Mouse (Mus musculus) inflammation-experienced regulatory T-cells, adult 6 months (primary cell): ENCODE measurements around the gene Phb2. TPM values are rescaled to one million over a fixed set of nuclear protein-coding genes. Genes with fewer than 3 reads are reported as not detected.

Experiments used
- ATAC-seq: one replicate; pipeline ENCODE4 v1.8.0; 2017
- polyA plus RNA-seq, 3 experiments: library from polyadenylated mRNA; unstranded; fragments of 100-300 nt; shearing (Covaris generic); gene quantifications; one replicate each; pipeline ENCODE4 v1.2.1; 2017

Gene Phb2
- polyA plus RNA-seq, 3 experiments from 2014 or later = 60.8 to 70.7 (median 70.0) TPM

DNA sequence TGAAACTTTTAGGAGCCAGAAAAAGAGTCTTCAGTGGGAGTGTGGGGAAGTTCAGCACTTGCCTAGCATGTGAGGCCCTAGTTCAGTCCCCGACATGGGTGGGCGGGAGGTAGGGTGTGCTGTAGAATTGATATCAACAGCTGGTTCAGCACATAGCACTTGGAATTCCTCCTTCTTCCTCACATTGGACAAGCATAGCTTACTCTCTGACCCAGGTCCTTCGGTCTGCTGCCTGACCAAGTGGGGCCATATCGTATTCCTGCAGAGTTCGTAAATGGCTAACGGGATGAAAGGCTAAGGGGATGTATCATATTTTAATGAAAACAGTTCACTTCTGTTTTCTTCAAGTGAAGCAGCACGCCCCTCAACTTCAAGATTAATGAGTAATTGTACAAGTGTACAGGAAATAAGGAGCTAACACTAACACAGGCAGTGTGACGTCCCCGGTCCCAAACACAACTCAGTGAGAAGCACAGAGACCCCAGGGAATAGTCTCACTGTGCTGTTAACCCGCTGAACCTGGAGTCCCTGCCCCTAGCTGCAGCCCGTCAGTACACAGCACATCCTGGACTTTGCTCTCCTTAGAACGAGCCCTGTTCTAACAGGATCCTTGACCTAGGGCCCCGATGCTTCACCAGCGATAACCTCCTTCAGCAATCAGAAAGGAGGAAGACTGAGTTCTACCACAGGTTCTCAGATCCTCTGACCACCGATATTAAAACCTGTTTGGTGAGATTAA is 18.7 kb upstream of the Phb2 start:
- ATAC-seq = no peak

DNA sequence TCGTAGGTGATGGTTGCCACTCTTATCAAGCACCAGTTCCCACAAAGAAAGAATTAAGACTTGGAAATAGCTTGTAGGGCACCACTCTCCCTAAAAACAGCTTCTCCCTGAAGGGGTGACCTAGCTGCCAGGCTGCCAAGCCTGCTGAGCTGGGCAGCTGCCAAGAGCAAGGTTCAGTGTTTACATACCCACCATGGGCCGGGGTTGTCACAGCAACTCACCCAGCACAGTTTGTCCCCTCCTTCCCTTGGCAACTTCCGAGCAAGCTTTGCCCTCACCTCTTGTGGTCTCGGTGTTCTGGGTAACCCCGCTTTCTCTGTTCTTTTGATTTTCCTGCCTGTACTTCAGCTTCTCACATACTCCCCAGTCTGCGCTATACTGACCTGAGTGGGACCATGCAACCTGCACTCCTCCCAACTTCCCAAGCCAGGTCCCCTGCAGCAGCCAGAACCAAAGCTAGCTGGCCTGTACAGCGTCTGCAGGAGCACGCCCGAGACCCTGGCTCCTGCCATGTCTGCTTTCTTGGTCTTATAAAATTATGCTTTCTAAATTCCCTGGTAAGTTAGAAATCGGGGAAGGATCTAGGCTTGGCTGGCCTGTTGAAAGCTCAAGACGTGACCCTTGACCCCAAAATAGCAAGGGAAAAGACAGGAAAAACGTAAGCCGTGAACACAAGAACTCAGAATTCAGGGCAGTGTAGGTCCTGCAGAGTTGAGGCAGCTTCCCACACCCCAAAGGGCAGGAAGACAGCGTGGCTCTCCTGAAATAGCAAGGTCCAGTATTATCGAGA is 17.8 kb upstream of the Phb2 start:
- peak; percentile 41 for ATAC-seq

GRCm38 (mm10) chr6:124696441-124697150 is 15.5 kb upstream of the Phb2 start:
- ATAC-seq = no peak

- no peak for ATAC-seq
These were observed 13.4 kb upstream of the Phb2 start for GRCm38 (mm10) chr6:124698751-124699150.

GRCm38 (mm10) chr6:124699366-124699765 is 12.8 kb upstream of the Phb2 start:
- ATAC-seq = no peak

DNA sequence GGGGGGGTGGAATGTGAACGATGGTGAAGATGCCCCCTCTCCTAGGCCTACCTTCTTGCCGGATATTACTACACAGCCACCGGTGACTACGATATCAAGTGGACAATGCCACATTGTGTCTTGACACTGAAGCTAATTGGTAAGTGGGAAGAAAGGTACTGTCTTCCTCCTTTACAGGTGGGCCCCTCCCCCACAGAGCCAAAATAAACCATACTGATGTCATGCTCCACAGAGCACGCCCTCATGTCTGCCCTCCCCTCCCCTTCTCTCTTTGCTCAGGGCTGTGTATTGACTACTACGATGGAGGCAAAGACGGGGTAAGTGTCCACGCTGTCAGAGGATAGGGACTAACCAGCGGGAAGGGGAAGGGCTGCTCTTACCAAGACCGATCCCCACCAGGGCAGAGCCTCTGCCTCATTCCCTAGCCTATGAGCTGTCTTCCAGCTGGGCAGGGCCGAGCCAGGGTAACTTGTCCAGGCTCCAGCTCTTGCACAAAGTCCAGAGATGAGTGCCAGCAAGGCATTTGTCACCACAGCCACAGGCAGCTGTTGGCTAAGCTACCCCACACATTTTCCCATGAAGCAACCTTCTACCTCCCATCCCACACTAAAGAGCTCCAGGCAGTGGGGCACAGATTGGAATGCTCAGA is 12.1 kb upstream of the Phb2 start:
- no peak for ATAC-seq

- ATAC-seq = no peak
These were observed 10.8 kb upstream of the Phb2 start for GRCm38 (mm10) chr6:124701338-124701737.

DNA sequence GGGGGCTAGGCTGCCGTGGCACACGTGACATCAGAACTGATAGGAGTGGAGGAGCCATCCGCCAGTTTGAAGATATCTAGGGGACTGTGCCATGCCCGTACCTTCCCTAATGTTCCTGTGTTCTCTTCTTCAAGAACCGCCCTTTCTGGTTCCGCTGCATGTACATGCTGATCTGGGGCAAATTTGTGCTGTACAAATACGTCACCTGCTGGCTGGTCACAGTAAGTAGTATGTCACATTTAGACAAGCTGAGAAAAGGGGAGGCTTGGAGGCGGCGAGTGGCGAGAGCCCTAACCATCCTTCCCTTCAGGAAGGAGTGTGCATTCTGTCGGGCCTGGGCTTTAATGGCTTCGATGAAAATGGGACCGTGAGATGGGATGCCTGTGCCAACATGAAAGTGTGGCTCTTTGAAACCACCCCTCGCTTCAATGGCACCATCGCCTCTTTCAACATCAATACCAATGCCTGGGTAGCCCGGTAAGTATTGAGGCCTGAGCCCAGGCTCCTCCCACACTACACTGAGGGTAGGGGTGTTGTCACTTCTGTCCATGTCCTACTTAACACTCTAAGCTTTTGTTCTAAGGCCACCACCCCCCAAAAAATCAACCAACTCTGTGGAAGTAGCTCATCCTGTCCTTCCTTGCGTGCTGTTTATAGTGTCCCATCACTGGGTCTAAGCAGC is 9.9 kb upstream of the Phb2 start:
- ATAC-seq = no peak

DNA sequence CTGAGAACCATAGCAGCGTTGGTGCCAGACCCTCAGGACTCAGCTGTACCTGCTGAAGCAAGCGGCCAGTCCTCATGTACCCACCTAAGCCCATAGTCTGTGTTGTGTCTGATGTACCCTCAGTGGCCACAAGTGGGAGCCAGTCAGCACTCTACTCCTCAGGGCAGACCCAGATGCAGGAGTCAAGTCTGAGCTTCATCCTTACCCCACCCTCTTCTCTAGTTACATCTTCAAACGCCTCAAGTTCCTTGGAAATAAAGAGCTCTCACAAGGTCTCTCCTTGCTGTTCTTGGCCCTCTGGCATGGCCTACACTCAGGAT is 9.4 kb upstream of the Phb2 start:
- peak; percentile 88 for ATAC-seq

DNA sequence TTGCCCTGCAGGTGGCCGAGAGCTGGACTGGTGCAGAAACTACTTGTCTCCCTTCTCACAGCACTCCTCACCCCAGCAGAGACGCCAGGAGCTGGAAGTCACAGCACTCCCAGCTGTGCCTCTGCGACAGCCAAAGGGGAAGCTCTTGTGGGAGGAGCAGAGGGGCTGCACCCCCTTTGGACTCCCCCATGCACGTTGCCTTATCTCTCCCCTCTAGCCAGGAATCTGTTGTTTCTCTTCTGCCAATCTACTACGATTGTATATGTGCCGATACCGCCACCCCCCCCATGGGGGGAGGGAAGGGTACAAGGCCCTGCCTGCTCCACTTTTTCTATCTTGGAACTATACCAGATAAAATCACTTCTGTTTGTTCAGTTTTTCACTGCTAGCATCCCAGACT is 8.3 kb upstream of the Phb2 start:
- no peak for ATAC-seq

- no peak for ATAC-seq
These were observed 7.7 kb upstream of the Phb2 start for GRCm38 (mm10) chr6:124704417-124704816.

DNA sequence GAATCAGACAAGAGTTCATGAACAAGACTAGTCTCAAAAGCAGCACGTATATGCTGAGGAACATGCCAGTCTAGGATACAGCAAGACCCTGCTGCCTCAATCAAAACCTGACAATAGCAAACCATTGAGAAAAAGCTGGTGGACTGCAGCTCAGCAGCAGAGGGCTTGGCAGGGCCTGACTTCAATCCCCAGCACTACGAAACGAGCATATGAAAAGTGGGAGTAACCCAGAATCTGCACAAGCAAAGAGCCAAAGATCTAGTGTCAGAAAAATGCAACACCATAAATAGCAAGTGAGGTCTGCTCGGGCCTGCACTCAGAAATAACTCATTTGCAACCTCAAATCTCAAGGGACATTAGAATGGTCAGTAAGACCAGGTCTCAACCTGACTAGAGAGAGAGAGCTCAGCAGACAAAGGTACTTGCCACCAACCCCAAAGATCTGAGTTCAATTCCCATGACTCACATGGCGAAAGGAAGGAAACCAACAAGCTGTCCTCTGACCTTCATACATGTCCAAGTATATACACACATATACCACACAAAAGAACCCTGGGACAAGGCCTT is 6.0 kb upstream of the Phb2 start:
- no peak for ATAC-seq

GRCm38 (mm10) chr6:124708289-124708889 is 3.7 kb upstream of the Phb2 start:
- ATAC-seq = no peak

DNA sequence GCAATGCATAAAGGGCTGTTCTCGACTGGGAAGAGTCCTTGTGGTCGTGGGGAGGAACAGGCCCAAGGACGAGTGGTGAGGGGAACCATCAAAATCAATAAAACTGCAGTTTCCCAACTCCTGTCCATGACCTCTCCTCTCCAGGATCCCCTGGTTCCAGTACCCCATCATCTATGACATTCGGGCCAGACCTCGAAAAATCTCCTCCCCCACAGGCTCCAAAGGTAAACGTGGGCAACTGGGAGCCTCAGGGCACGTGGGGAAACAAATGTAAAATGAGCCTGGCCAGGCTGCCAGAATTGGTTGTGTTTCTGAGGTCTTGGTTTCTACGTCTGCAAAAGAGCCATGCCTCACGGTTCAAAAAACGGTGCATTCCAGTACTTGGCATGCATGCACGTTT is 782 bp downstream of the Phb2 start:
- no peak for ATAC-seq

GRCm38 (mm10) chr6:124716864-124717490 is 4.8 kb downstream of the Phb2 start:
- ATAC-seq = no peak

GRCm38 (mm10) chr6:124717968-124718367 is 5.8 kb downstream of the Phb2 start:
- no peak for ATAC-seq

DNA sequence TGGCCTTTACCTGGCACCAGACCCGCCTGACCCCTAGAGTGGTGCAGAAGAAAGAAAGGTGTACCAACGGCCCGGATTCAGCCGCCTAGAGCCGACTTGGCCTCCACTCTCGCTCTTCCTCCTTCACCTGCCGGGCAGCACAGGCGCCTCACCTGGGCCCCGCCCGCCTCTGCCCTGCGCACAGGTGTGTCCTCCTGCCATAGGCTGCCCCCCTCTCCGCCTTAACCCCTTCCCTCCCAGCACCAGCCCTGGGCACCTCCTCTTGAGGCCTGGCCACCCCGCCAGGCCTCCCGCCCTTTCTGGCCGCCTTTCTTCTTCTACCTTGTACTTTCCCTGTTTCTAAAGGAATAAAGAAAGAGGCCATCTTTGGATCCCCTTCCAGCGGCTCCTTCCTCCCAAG is 6.6 kb downstream of the Phb2 start:
- ATAC-seq = no peak

GRCm38 (mm10) chr6:124719354-124719978 is 7.3 kb downstream of the Phb2 start:
- no peak for ATAC-seq

DNA sequence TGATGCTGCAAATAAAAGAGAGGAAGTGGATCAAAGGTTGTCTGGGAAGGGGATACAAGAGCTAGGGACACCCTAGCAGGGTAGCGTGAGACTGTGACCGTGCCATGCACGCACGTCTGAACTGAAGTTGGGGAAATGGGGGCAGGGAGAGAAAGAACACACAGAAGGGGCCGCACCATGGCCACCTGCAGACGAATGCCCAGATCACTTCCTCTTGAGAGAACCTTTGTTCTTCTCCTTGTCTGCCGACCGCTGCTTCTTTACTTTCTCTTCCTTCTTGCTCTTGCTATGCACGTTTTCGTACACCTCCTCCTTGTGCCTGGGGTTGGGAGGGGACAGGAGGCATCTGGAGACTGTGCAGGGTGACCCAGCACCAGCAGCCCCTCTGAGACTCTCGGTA is 8.8 kb downstream of the Phb2 start:
- no peak for ATAC-seq

- peak; percentile 17 for ATAC-seq
These were observed 10.8 kb downstream of the Phb2 start for GRCm38 (mm10) chr6:124722876-124723473.
